Mouse (Mus musculus) neural tube, embryonic 14.5 days (tissue): ENCODE measurements around the gene Phf7. TPM values are rescaled to one million over a fixed set of nuclear protein-coding genes. Genes with fewer than 3 reads are reported as not detected.

Experiments
- ATAC-seq: fragments of 200-750 bp; cut with Nextera tagmentation; 2 replicates; pipeline ENCODE4 v1.8.0; 2017; ENCODE audit warnings: low read depth, mild to moderate bottlenecking, moderate TSS enrichment, moderate library complexity
- H3K27ac ChIP-seq: fragments of 300-500 bp; sonication (generic); 2 replicates; pipeline ENCODE4 v1.5.1; 2014; ENCODE audit warnings: low read depth, mild to moderate bottlenecking, control low read depth, low read length, moderate library complexity, mixed read lengths
- H3K27me3 ChIP-seq: fragments of 300-500 bp; sonication (generic); 2 replicates; pipeline ENCODE4 v1.6.1; 2014; ENCODE audit warnings: low read length; ENCODE audit not compliant: control insufficient read depth, insufficient read depth
- H3K36me3 ChIP-seq: fragments of 300-500 bp; sonication (generic); 2 replicates; pipeline ENCODE4 v1.6.1; 2014; ENCODE audit warnings: low read length, mixed read lengths; ENCODE audit not compliant: control insufficient read depth, insufficient read depth
- H3K4me1 ChIP-seq: fragments of 300-500 bp; sonication (generic); 2 replicates; pipeline ENCODE4 v1.6.1; 2014; ENCODE audit warnings: low read length; ENCODE audit not compliant: control insufficient read depth, insufficient read depth
- H3K4me2 ChIP-seq: fragments of 300-500 bp; sonication (generic); 2 replicates; pipeline ENCODE4 v1.6.1; 2014; ENCODE audit warnings: mild to moderate bottlenecking, low read depth, low read length, control low read depth
- H3K4me3 ChIP-seq: fragments of 300-500 bp; sonication (generic); 2 replicates; pipeline ENCODE4 v1.5.1; 2014; ENCODE audit warnings: low read depth, low read length, control low read depth, mixed read lengths
- H3K9ac ChIP-seq: fragments of 300-500 bp; sonication (generic); replicated peaks from 2 replicates; pipeline ENCODE4 v1.6.1; 2014; ENCODE audit warnings: low read depth, mild to moderate bottlenecking, control low read depth, low read length, mixed read lengths
- H3K9me3 ChIP-seq: fragments of 300-500 bp; sonication (generic); 2 replicates; pipeline ENCODE4 v1.6.1; 2016; ENCODE audit warnings: low read length; ENCODE audit not compliant: control insufficient read depth
- WGBS: fragments of 180-500 bp; shearing (Covaris S2); extraction: QIAGEN DNeasy Blood & Tissue Kit; methylation state at CpG from one replicate; pipeline ENCODE4 v1.1.7; 2014; 5-methylcytosine and 5-hydroxymethylcytosine counted together
- polyA plus RNA-seq: library from polyadenylated mRNA; unstranded; fragments of >200 nt; fragmentation: Nextera tagmentation; extraction: Ambion mirVana; gene quantifications from 2 replicates; pipeline ENCODE4 v1.2.1, GENCODE M21; 2014

The Phf7 gene
- polyA plus RNA-seq, 1 experiment from 2014 or later: 11.8 TPM

- no peak overlapping the region for H3K9ac ChIP-seq
- H3K4me2 ChIP-seq: no peak overlapping the region
- no peaks in the 10 kb centered on the region for H3K27me3 ChIP-seq
- no peak overlapping the region for H3K4me3 ChIP-seq
- ATAC-seq: no peak
- no peak overlapping the region for H3K27ac ChIP-seq
- no peaks in the 10 kb centered on the region for H3K9me3 ChIP-seq
- 0 out of 2 replicates have a peak, but pooled peaks cover 4% of the 10 kb centered on the region for H3K4me1 ChIP-seq
- H3K36me3 ChIP-seq: peaks cover 67% of the 10 kb centered on the region
These were observed 55.1 kb downstream of the Phf7 start for GRCm38 (mm10) chr14:31195968-31196367.

GRCm38 (mm10) chr14:31195521-31195920 is 55.6 kb downstream of the Phf7 start:
- H3K36me3 ChIP-seq: peaks cover 67% of the 10 kb centered on the region
- no peak overlapping the region for H3K4me3 ChIP-seq
- H3K27me3 ChIP-seq: no peaks in the 10 kb centered on the region
- no peak overlapping the region for H3K9ac ChIP-seq
- 96% methylated on average over 4 of the region's 4 CpGs for WGBS
- H3K9me3 ChIP-seq: no peaks in the 10 kb centered on the region
- no peak overlapping the region for H3K4me2 ChIP-seq
- H3K27ac ChIP-seq: no peak overlapping the region
- 0 out of 2 replicates have a peak, but pooled peaks cover 4% of the 10 kb centered on the region for H3K4me1 ChIP-seq
- no peak for ATAC-seq

- no peaks in the 10 kb centered on the region for H3K27me3 ChIP-seq
- WGBS: 90% methylated on average over 14 of the region's 14 CpGs
- peaks cover 67% of the 10 kb centered on the region for H3K36me3 ChIP-seq
- no peaks in the 10 kb centered on the region for H3K9me3 ChIP-seq
- no peak overlapping the region for H3K4me2 ChIP-seq
- ATAC-seq: no peak
- H3K27ac ChIP-seq: no peak overlapping the region
- H3K9ac ChIP-seq: no peak overlapping the region
- no peak overlapping the region for H3K4me3 ChIP-seq
- H3K4me1 ChIP-seq: 0 out of 2 replicates have a peak, but pooled peaks cover 4% of the 10 kb centered on the region
These were observed 56.1 kb downstream of the Phf7 start for GRCm38 (mm10) chr14:31194891-31195513.

GRCm38 (mm10) chr14:31194441-31194840 is 56.7 kb downstream of the Phf7 start:
- H3K4me3 ChIP-seq: no peak overlapping the region
- no peak overlapping the region for H3K4me2 ChIP-seq
- H3K27ac ChIP-seq: no peak overlapping the region
- ATAC-seq: no peak
- no peaks in the 10 kb centered on the region for H3K27me3 ChIP-seq
- 0 out of 2 replicates have a peak, but pooled peaks cover 4% of the 10 kb centered on the region for H3K4me1 ChIP-seq
- peaks cover 68% of the 10 kb centered on the region for H3K36me3 ChIP-seq
- WGBS: 94% methylated on average over 2 of the region's 2 CpGs
- H3K9ac ChIP-seq: no peak overlapping the region
- no peaks in the 10 kb centered on the region for H3K9me3 ChIP-seq

- no peak overlapping the region for H3K27ac ChIP-seq
- no peak overlapping the region for H3K4me3 ChIP-seq
- H3K4me1 ChIP-seq: 0 out of 2 replicates have a peak, but pooled peaks cover 4% of the 10 kb centered on the region
- H3K9me3 ChIP-seq: no peaks in the 10 kb centered on the region
- H3K36me3 ChIP-seq: peaks cover 66% of the 10 kb centered on the region
- H3K4me2 ChIP-seq: no peak overlapping the region
- H3K27me3 ChIP-seq: no peaks in the 10 kb centered on the region
- 88% methylated on average over 7 of the region's 7 CpGs for WGBS
- no peak overlapping the region for H3K9ac ChIP-seq
- ATAC-seq: no peak
These were observed 57.3 kb downstream of the Phf7 start for GRCm38 (mm10) chr14:31193791-31194190.

GRCm38 (mm10) chr14:31191936-31192335 is 59.2 kb downstream of the Phf7 start:
- H3K9ac ChIP-seq: no peak overlapping the region
- no peak overlapping the region for H3K4me3 ChIP-seq
- H3K4me1 ChIP-seq: no peaks in the 10 kb centered on the region
- peaks cover 73% of the 10 kb centered on the region for H3K36me3 ChIP-seq
- no peaks in the 10 kb centered on the region for H3K27me3 ChIP-seq
- 87% methylated on average over 2 of the region's 2 CpGs for WGBS
- H3K4me2 ChIP-seq: no peak overlapping the region
- no peaks in the 10 kb centered on the region for H3K9me3 ChIP-seq
- ATAC-seq: no peak
- no peak overlapping the region for H3K27ac ChIP-seq

- 89% methylated on average over 3 of the region's 3 CpGs for WGBS
These were observed 61.8 kb downstream of the Phf7 start for GRCm38 (mm10) chr14:31189348-31189747.

GRCm38 (mm10) chr14:31188771-31189181 is 62.3 kb downstream of the Phf7 start:
- Histone ChIP-seq H3K27ac (no peak overlapping the region), H3K9me3 (no peaks in the 10 kb centered on the region), H3K27me3 (no peaks in the 10 kb centered on the region), H3K4me3 (no peak overlapping the region), H3K4me1 (no peaks in the 10 kb centered on the region), H3K4me2 (no peak overlapping the region), H3K36me3 (peaks cover 93% of the 10 kb centered on the region), H3K9ac (0 out of 2 replicates have a peak overlapping the region, but pooled peaks have one; percentile 7)
- 61% methylated on average over 6 of the region's 6 CpGs for WGBS
- ATAC-seq: peak; percentile 28; the same call in 1 of the 2 replicates

More at GRCm38 (mm10) chr14:31189348-31189747, 61.8 kb downstream of the Phf7 start:
- no peaks in the 10 kb centered on the region for H3K4me1 ChIP-seq
- H3K4me3 ChIP-seq: no peak overlapping the region
- no peaks in the 10 kb centered on the region for H3K9me3 ChIP-seq
- no peaks in the 10 kb centered on the region for H3K27me3 ChIP-seq
- no peak overlapping the region for H3K9ac ChIP-seq
- no peak for ATAC-seq
- peaks cover 93% of the 10 kb centered on the region for H3K36me3 ChIP-seq
- no peak overlapping the region for H3K27ac ChIP-seq
- no peak overlapping the region for H3K4me2 ChIP-seq
